Mouse (Mus musculus) ovary, postnatal 14 days (tissue): ENCODE results near the gene Tmem256.

Experiments used
- DNase-seq: peaks from one replicate; pipeline ENCODE4 v3.0.0; 2022; ENCODE audit warnings: low spot score

Gene Tmem256

GRCm38 (mm10) chr11:69884240-69884639, 45.9 kb downstream of the Tmem256 start:
- no peak for DNase-seq

- no peak for DNase-seq
Observed at GRCm38 (mm10) chr11:69884663-69885062, 46.3 kb downstream of the Tmem256 start.

GRCm38 (mm10) chr11:69886907-69887635, 48.8 kb downstream of the Tmem256 start:
- DNase-seq = no peak
